Mouse (Mus musculus) kidney, embryonic 14.5 days (tissue): ENCODE data around the gene Sec1. TPM values are rescaled to one million over a fixed set of nuclear protein-coding genes. Genes with fewer than 3 reads are reported as not detected.

Experiments used
- ATAC-seq: fragments of 200-750 bp; cut with Nextera tagmentation; 2 replicates; pipeline ENCODE4 v1.8.0; 2017; ENCODE audit warnings: moderate number of reproducible peaks, mild to moderate bottlenecking, moderate TSS enrichment, moderate library complexity; ENCODE audit not compliant: low FRiP score, low TSS enrichment
- H3K27ac ChIP-seq: fragments of 300-500 bp; sonication (generic); 2 replicates; pipeline ENCODE4 v1.5.1; 2014; ENCODE audit warnings: low read depth, mild to moderate bottlenecking, low read length, moderate library complexity, mixed read lengths
- H3K27me3 ChIP-seq: fragments of 300-500 bp; sonication (generic); 2 replicates; pipeline ENCODE4 v1.6.1; 2014; ENCODE audit warnings: mild to moderate bottlenecking, low read length; ENCODE audit not compliant: control insufficient read depth, insufficient read depth
- H3K36me3 ChIP-seq: fragments of 300-500 bp; sonication (generic); 2 replicates; pipeline ENCODE4 v1.6.1; 2014; ENCODE audit warnings: low read length, mixed read lengths; ENCODE audit not compliant: control insufficient read depth, insufficient read depth
- H3K4me1 ChIP-seq: fragments of 300-500 bp; sonication (generic); 2 replicates; pipeline ENCODE4 v1.6.1; 2014; ENCODE audit warnings: low read length, mixed read lengths; ENCODE audit not compliant: control insufficient read depth, insufficient read depth
- H3K4me2 ChIP-seq: fragments of 300-500 bp; sonication (generic); replicated peaks from 2 replicates; pipeline ENCODE4 v1.6.1; 2014; ENCODE audit warnings: low read depth, mild to moderate bottlenecking, low read length
- H3K4me3 ChIP-seq: fragments of 300-500 bp; sonication (generic); 2 replicates; pipeline ENCODE4 v1.5.1; 2014; ENCODE audit warnings: mild to moderate bottlenecking, low read length
- H3K9ac ChIP-seq: fragments of 300-500 bp; sonication (generic); 2 replicates; pipeline ENCODE4 v1.6.1; 2014; ENCODE audit warnings: low read depth, mild to moderate bottlenecking, low read length, moderate library complexity
- H3K9me3 ChIP-seq: fragments of 300-500 bp; sonication (generic); 2 replicates; pipeline ENCODE4 v1.6.1; 2016; ENCODE audit warnings: low read length; ENCODE audit not compliant: control insufficient read depth
- WGBS: fragments of 180-500 bp; shearing (Covaris S2); extraction: QIAGEN DNeasy Blood & Tissue Kit; methylation state at CpG from one replicate; pipeline ENCODE4 v1.1.7; 2014; 5-methylcytosine and 5-hydroxymethylcytosine counted together
- polyA plus RNA-seq: library from polyadenylated mRNA; unstranded; fragments of >200 nt; fragmentation: Nextera tagmentation; extraction: Ambion mirVana; gene quantifications from 2 replicates; pipeline ENCODE4 v1.2.1, GENCODE M21; 2014

Sec1 gene
- polyA plus RNA-seq, 1 experiment from 2014 or later, result 0.28 TPM

- peaks cover 34% of the 10 kb centered on the region for H3K36me3 ChIP-seq
- no peaks in the 10 kb centered on the region for H3K9me3 ChIP-seq
- WGBS, result 21% methylated on average over 13 of the region's 13 CpGs
- peak overlapping the region; percentile 93 for H3K4me2 ChIP-seq
- H3K9ac ChIP-seq, result peak overlapping the region; percentile 84; the same call in 1 of the 2 replicates
- H3K4me1 ChIP-seq, result peaks cover 30% of the 10 kb centered on the region
- H3K27ac ChIP-seq, result 0 out of 2 replicates have a peak overlapping the region, but pooled peaks have one; percentile 90
- H3K4me3 ChIP-seq, result peak overlapping the region; percentile 64; the same call in 1 of the 2 replicates
- ATAC-seq, result no peak
- no peaks in the 10 kb centered on the region for H3K27me3 ChIP-seq
These were observed 14.1 kb upstream of the Sec1 start for GRCm38 (mm10) chr7:45708221-45708761.

- 0% methylated on average over 27 of the region's 27 CpGs for WGBS
- ATAC-seq, result peak; percentile 1; the same call in 1 of the 2 replicates
- H3K36me3 ChIP-seq, result peaks cover 26% of the 10 kb centered on the region
- H3K27ac ChIP-seq, result peak overlapping the region; percentile 90
- no peaks in the 10 kb centered on the region for H3K9me3 ChIP-seq
- H3K4me3 ChIP-seq, result peak overlapping the region; percentile 64
- peak overlapping the region; percentile 93 for H3K4me2 ChIP-seq
- no peaks in the 10 kb centered on the region for H3K27me3 ChIP-seq
- H3K4me1 ChIP-seq, result peaks cover 30% of the 10 kb centered on the region
- H3K9ac ChIP-seq, result peak overlapping the region; percentile 84
These were observed 13.3 kb upstream of the Sec1 start for GRCm38 (mm10) chr7:45707375-45707967.

DNA sequence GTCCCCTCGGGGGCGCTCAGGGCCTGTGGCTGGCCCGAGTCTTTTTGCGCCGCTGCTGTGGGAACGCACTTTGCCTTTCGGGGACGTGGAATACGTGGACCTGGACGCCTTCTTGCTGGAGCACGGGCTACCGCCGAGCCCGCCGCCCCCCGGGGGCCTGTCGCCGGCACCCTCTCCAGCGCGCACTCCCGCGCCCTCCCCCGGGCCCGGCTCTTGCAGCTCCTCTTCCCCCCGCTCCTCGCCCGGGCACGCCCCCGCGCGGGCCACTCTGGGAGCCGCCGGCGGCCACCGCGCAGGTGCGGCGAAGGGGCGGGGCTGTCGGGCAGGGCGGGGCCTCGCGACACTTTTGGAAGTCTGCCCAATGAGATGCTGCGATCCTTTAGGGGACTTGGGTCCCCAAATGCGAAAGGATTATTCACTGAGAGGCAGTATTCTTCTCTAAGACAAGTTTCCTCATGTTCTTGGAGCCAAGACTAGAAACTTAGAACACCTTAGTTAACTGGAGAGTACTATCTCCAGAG lies 12.6 kb upstream of the Sec1 start:
- Histone ChIP-seq H3K4me3 (peak overlapping the region; percentile 64), H3K27ac (peak overlapping the region; percentile 90), H3K9me3 (no peaks in the 10 kb centered on the region), H3K36me3 (peaks cover 19% of the 10 kb centered on the region), H3K9ac (peak overlapping the region; percentile 84), H3K4me2 (peak overlapping the region; percentile 93), H3K4me1 (peaks cover 30% of the 10 kb centered on the region), H3K27me3 (no peaks in the 10 kb centered on the region)
- no peak for ATAC-seq
- WGBS, result 1% methylated on average over 41 of the region's 45 CpGs

- Histone ChIP-seq H3K27ac (peak overlapping the region; percentile 90; the same call in 1 of the 2 replicates), H3K4me3 (peak overlapping the region; percentile 64), H3K4me1 (peaks cover 35% of the 10 kb centered on the region), H3K9me3 (no peaks in the 10 kb centered on the region), H3K4me2 (peak overlapping the region; percentile 93), H3K9ac (peak overlapping the region; percentile 84; the same call in 1 of the 2 replicates), H3K36me3 (peaks cover 10% of the 10 kb centered on the region; the same call in 1 of the 2 replicates), H3K27me3 (no peaks in the 10 kb centered on the region)
- 0% methylated on average over 7 of the region's 7 CpGs for WGBS
- ATAC-seq, result peak; percentile 29; the same call in 1 of the 2 replicates
These were observed 11.7 kb upstream of the Sec1 start for GRCm38 (mm10) chr7:45705873-45706281.

- Histone ChIP-seq H3K36me3 (peaks cover 6% of the 10 kb centered on the region; the same call in 1 of the 2 replicates), H3K9me3 (no peaks in the 10 kb centered on the region), H3K4me1 (peaks cover 38% of the 10 kb centered on the region), H3K4me3 (peak overlapping the region; percentile 64), H3K9ac (peak overlapping the region; percentile 84), H3K27ac (peak overlapping the region; percentile 79), H3K4me2 (peak overlapping the region; percentile 93), H3K27me3 (no peaks in the 10 kb centered on the region; the same call in 1 of the 2 replicates)
- peak; percentile 0 for ATAC-seq
- WGBS, result under 1% methylated on average over 21 of the region's 21 CpGs
These were observed 11.3 kb upstream of the Sec1 start for GRCm38 (mm10) chr7:45705443-45705864.

DNA sequence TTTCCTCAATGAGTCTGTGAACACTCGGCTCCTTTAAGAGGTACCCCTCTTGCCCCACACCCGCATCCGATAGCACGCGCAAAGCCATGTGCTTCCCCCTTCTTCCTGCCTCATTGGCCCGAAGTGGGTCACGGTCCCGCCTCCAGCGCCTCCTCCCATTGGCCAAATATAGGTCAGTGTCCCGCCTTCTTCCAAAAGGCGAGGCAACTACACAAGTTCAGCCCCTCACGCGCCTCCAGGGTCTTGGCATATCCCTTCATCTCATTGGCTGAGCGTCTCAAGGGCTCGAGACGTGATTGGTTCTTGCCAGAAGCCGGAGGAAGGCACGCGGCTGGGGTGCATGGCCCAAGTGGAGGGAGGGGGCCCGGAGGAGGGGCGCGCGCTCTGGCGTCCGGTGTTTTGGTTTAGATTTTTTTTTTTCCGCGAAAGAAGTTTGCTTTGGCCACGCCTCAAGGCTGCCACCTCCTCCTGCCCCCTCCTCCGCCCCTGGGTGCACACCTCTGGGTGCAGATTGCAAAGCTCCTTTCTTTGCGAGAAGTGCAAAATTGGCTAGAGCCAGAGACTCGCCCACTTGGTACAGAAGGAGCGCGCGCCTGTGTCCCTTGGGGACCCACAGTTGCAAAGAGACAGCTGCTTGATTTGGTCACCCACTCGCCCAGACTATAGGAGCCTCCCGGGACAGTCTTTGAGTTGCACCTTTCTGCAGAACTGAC lies 10.7 kb upstream of the Sec1 start, which contains the start of gene Dbp:
Gene Dbp, plus strand, starts transcription at position 359 of the 713 bp plus-strand sequence.
- Histone ChIP-seq H3K27ac (peak within 1 kb of the TSS; percentile 79), H3K4me1 (peaks cover 43% of the 10 kb centered on the region), H3K4me2 (peak within 1 kb of the TSS; percentile 93), H3K36me3 (no peaks in the 10 kb centered on the region; the same call in 1 of the 2 replicates), H3K4me3 (peak within 1 kb of the TSS; percentile 64), H3K9me3 (no peaks in the 10 kb centered on the region), H3K27me3 (no peaks in the 10 kb centered on the region; the same call in none of the 2 replicates), H3K9ac (peak within 1 kb of the TSS; percentile 84)
- peak; percentile 87 for ATAC-seq
- under 1% methylated on average over 36 of the region's 36 CpGs for WGBS

- Histone ChIP-seq H3K9me3 (no peaks in the 10 kb centered on the region), H3K27me3 (peaks cover 5% of the 10 kb centered on the region), H3K9ac (peak overlapping the region; percentile 54; the same call in 1 of the 2 replicates), H3K4me2 (peak overlapping the region; percentile 84), H3K27ac (peak overlapping the region; percentile 69), H3K36me3 (no peaks in the 10 kb centered on the region), H3K4me1 (peaks cover 45% of the 10 kb centered on the region), H3K4me3 (peak overlapping the region; percentile 64)
- ATAC-seq, result peak; percentile 22
- 2% methylated on average over 13 of the region's 13 CpGs for WGBS
These were observed 9.9 kb upstream of the Sec1 start for GRCm38 (mm10) chr7:45704046-45704559.

DNA sequence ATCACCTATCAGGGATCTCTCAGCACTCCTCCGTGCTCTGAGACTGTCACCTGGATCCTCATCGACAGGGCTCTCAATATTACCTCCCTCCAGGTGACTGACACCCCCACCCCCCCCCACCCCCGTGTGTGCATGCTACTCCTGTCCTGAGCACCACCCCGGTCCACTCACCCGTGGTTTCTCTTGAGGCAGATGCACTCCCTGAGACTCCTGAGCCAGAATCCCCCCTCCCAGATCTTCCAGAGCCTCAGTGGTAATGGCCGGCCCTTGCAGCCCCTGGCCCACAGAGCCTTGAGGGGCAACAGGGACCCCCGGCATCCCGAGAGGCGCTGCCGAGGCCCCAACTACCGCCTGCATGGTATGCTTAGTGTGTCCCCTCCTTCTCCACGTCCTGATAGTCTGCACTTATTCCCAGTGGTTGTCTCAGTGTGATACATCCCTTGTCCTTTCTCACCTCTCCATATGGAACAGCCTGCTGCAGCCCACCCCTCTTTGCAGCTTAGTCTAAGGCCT lies 9.4 kb upstream of the Sec1 start:
- H3K4me1 ChIP-seq, result peaks cover 45% of the 10 kb centered on the region
- H3K27ac ChIP-seq, result peak overlapping the region; percentile 69
- peaks cover 8% of the 10 kb centered on the region for H3K27me3 ChIP-seq
- WGBS, result 49% methylated on average over 12 of the region's 12 CpGs
- ATAC-seq, result no peak
- H3K36me3 ChIP-seq, result no peaks in the 10 kb centered on the region
- peak overlapping the region; percentile 64 for H3K4me3 ChIP-seq
- peak overlapping the region; percentile 54 for H3K9ac ChIP-seq
- H3K9me3 ChIP-seq, result no peaks in the 10 kb centered on the region
- peak overlapping the region; percentile 84 for H3K4me2 ChIP-seq
